Mouse (Mus musculus): ENCODE measurements around the gene Nynrin.

Nynrin gene

GRCm38 (mm10) chr14:55853621-55854285 lies at the start of gene Nynrin:
Gene Nynrin, plus strand, starts transcription at chr14:55854010.
- DNase-seq, result peak; percentile 80

- peak; percentile 37 for DNase-seq
These were observed 38.9 kb upstream of the Nynrin start for GRCm38 (mm10) chr14:55814885-55815284.

- peak; percentile 0 for DNase-seq
These were observed 38.5 kb upstream of the Nynrin start for GRCm38 (mm10) chr14:55815310-55815751.

DNA sequence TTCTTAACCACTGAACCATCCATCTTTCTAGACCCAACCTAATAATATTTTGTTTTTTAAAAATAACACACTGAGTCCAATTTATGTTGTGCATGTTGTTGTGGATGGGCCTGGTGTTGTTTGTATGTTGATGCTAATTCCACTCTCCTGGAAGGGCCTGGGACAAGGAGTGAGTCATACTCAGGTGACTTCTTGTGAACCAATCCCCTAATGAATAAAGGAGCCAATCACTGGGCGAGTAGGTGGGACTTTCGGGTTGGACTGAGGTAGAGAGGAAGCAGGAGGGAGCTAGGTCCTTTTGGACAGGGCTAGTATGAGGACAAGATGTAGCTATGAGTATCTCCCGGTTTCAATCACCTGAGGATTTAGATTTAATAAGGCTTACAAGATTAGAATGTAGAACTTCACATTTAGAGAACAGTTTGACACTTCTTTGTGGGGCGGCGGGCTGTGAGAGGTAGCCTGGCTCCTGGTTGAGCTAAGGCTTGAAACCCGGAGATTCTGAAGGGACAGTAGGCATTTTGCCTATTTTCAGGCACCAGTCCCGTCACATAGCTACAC lies 33.9 kb upstream of the Nynrin start:
- DNase-seq, result no peak

DNA sequence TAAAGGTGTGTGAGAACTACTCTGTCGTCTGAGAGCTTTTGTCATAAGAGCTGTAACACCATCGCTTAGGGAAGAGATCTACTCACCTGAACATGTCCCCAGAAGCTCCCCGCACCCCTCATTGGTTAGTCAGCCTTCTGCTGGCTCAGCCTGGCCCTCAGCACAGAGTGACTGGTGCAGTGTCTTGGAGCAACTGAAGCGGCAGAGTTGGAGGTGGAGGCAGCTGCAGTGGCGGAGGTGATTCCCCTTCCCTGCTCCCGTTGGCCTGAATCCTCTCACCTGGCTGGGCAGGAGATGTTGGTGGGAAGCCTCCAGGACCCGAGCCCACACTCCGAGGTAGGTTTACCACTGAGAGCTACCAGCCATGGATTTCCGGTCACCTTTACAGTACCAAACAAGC lies 33.2 kb upstream of the Nynrin start:
- DNase-seq, result no peak

DNA sequence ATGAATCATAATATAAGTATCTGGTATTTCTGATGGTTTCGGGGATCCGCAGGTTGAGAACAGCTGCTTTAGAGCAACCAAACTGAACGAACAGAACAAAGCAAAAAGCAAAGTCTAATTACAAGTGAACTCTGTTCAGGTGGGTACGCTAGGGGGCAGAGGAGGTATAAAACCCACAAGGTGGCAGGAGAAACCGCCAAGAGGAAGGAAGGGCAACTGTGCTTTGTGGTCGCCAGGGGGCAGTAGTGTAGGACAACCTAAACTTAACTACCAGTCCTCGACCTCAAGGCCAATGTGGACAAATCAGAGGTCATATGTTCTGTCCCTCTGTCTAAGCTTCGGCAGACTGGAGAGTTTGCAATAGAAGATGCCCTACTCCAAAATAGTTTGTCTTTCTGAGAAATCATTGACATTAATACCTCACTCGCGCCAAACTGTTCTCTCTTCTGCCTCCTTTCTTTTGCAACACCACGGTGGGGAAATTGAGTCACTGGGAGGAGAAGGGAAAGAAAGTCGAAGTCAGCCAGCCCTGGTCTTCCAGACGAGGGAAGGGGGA lies 31.3 kb upstream of the Nynrin start:
- DNase-seq, result peak; percentile 77

- peak; percentile 14 for DNase-seq
These were observed 30.6 kb upstream of the Nynrin start, which contains the start of gene Nfatc4 for GRCm38 (mm10) chr14:55822991-55823762. Gene Nfatc4, plus strand, starts transcription at chr14:55823144.

GRCm38 (mm10) chr14:55824001-55824480 lies 29.8 kb upstream of the Nynrin start:
- DNase-seq, result peak; percentile 0

- DNase-seq, result no peak
These were observed 29.2 kb upstream of the Nynrin start for GRCm38 (mm10) chr14:55824481-55825215.

GRCm38 (mm10) chr14:55825216-55826051 lies 28.4 kb upstream of the Nynrin start:
- DNase-seq, result no peak

- no peak for DNase-seq
These were observed 27.7 kb upstream of the Nynrin start for GRCm38 (mm10) chr14:55826142-55826541.

DNA sequence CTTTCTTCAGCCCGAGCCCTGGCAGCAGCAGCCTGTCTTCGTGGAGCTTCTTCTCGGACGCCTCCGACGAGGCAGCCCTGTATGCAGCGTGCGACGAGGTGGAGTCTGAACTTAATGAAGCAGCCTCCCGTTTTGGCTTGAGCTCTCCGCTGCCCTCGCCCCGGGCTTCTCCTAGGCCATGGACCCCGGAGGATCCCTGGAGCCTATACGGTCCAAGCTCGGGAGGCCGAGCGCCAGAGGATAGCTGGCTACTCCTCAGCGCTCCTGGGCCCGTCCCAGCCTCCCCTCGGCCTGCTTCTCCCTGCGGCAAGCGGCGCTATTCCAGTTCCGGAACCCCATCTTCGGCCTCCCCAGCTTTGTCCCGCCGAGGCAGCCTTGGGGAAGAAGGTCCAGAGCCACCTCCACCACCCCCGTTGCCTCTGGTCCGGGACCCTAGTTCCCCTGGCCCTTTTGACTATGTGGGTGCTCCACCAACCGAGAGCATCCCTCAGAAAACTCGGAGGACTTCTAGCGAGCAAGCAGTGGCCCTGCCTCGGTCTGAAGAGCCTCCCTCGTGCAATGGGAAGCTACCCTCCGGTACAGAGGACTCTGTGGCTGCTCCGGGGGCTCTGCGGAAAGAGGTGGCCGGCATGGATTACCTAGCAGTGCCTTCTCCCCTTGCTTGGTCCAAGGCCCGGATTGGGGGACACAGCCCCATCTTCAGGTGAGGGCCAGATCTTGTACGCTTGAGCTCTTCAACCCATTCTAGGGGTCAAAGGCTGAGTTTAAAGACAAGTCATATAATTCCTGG lies 27.1 kb upstream of the Nynrin start:
- DNase-seq, result no peak

- DNase-seq, result no peak
These were observed 25.0 kb upstream of the Nynrin start for GRCm38 (mm10) chr14:55828716-55829263.

DNA sequence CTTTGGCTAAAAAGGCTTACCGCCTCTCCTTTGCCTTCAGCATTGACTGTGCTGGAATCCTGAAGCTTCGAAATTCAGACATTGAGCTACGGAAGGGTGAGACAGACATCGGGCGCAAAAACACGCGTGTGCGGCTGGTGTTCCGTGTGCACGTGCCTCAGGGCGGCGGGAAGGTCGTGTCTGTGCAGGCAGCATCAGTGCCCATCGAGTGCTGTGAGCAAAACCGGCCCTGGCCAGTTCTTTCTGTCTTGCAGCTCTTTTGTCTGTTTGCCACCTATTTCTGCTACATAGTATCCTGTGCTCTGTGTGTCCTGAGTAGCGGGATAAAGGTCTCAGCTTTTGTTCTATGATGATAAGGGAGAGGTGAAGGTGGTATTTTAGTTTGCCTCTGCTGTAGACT lies 24.0 kb upstream of the Nynrin start:
- no peak for DNase-seq

DNA sequence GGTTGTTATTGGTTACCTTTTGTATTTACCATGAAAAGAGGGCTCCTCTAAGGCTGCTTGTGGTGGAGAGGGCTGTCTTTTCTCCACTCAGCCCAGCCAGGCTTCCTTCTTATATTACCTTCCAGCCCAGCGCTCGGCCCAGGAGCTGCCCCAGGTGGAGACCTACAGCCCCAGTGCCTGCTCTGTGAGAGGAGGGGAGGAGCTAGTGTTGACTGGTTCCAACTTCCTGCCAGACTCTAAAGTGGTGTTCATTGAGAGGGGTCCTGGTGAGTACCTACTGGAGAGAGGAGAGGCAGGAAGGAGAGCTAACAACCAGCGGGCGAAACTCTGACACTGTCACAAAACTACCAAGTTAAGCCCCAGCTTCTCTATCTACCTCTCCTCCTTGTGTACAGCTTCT lies 23.5 kb upstream of the Nynrin start:
- DNase-seq, result no peak

DNA sequence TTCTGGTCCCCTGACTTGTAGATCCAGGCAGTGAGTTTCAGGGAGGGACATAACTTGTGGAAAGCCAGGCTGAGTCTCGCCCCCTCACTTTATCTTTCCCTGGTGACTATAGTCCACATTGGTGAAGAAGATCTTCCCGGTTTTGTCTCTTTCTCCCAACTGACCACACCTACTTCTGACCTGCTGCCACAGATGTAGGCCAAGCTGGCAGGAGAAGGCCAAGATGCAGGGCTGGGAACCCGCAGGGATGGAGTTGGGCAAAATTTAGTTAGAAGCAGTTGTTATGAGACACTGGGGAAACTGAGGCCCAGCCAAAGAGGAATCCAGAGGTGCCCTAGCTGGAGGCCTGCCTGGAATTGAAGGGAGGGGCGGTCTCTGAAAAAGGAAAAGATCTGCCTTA lies 20.7 kb upstream of the Nynrin start:
- DNase-seq, result no peak

GRCm38 (mm10) chr14:55834808-55835533 lies 18.8 kb upstream of the Nynrin start:
- DNase-seq, result no peak

DNA sequence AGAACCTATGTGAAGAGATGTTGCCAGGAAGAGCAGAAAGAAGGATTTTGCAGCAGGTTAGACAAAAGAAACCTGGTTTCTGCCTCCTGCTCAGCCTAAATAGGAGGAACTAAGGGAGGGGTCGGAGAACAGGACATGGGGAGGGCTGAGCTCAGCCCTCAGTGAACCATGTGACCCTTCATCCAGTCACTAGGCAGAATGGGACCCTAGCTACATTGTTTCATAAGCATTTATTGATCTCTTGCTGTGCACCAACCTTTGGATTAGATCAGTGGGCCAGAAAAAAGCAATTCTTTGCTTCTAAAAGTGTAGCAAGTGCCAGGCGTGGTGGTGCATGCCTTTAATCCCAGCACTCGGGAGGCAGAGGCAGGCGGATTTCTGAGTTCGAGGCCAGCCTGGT lies 15.5 kb upstream of the Nynrin start:
- DNase-seq, result no peak

GRCm38 (mm10) chr14:55838740-55839139 lies 15.1 kb upstream of the Nynrin start:
- no peak for DNase-seq

DNA sequence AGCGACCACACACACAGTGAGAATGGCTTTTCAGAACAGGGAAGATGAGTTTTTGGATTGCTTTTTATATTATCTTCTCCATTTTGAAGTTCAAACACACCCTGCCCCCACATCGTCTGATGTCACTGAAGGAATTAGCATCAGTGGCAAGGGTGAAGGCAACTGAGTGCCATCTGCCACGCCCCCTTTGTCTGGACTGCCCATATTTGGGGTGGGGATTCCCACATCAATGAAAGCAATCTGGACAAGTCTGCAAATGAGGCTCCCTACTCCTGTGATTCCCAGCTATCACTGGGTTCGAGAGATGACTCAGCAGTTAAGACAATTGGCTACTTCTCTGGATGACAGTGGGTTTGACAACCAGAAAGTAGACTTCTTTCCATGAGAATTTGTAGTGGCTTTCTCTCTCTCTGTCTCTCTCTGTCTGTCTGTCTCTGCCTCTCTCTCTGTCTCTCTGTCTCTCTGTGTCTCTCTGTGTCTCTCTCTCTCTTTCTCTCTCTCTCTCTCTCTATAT lies 12.9 kb upstream of the Nynrin start:
- DNase-seq, result no peak
